ENCODE assay signal across 8 mouse cellular contexts in the genomic region with DNA sequence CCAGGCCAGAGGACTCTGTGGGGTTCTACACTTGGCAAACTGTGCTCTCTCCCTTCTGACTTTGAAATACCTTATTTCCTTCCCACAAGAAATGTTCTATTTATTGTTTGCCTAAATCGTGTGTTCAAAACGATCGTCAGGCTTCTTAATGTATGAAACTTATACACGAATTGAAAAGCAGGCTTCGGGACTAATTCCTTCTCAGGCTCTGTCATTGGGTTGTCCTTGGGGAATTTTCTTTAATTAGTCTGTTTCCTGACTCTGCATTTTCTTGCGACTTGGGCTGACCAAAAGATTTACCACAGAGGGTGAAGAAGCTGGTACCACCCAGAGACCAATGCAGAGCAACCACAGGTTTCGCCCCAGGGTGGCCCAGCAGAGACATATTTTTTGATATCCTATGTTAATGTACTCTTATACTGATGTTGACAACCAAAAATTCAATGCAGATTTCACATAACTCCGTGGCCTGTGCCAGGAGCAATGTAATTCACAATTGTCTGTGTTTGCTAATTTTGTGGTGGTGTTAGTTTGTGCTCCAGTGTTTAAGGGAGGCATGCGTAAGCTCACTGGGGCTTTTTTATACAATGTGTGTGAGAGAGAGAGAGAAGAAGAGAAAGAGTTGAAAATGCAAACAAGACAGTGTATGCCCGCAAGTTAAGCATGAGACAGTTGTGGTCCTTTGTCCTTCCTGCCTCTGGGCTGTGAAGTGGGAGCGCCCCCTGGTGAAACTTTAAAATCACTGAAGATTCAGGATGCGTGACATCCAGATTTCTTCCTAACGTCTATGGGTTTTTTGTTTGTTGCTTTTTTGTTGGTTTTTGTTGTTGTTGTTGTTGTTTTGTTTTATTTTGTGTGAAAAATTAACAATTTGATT.
DNase-seq lines count a peak whose midpoint lies in the region; TF ChIP-seq lines count a peak whose summit lies in the region.
"Had no signal": no experiment of that assay in that cellular context is flagged by ENCODE, and none has a peak within 500 bp of the region (broad histone marks: within the 10 kb centered on the region; RNA-seq: fewer than 3 reads in every experiment).

No protein-coding gene starts in this region.

- peak; percentile 64 for TF ChIP-seq CTCF in E14TG2a.4 (conservative IDR thresholded peaks at IDR 0.05; ENCODE audit: low read length)

- intact Hi-C loops in heart, postnatal 14 days (cut with DNase I), result loop anchor here (1.0 to 10.0 kb wide), 4 partner anchors 382 to 1148 kb away; no protein-coding TSS in a partner anchor

- H3K4me3 ChIP-seq in E14TG2a.4 (replicated peaks; ENCODE audit: low read length), result no peak overlapping the region
- H3K4me3 ChIP-seq: limb, embryonic 15.5 days had no signal

- no peaks in the 10 kb centered on the region for H3K27me3 ChIP-seq in E14TG2a.4 (ENCODE audit: insufficient read depth, low read length)

- no peaks in the 10 kb centered on the region for H3K36me3 ChIP-seq in E14TG2a.4 (ENCODE audit: insufficient read depth, low read length)
- H3K36me3 ChIP-seq: limb, embryonic 15.5 days had no signal

- H3K4me1 ChIP-seq in E14TG2a.4 (replicated peaks; ENCODE audit: low read depth, low read length), result peaks cover 22% of the 10 kb centered on the region
- H3K4me1 ChIP-seq: limb, embryonic 15.5 days had no signal

- no peaks in the 10 kb centered on the region for H3K9me3 ChIP-seq in E14TG2a.4 (ENCODE audit: low read length)
- H3K9me3 ChIP-seq: limb, embryonic 15.5 days had no signal

- peak; percentile 80 for DNase-seq in adipocyte (ENCODE audit: low spot score)
- peak; percentile 72 for DNase-seq in embryo, embryonic 11.5 days (ENCODE audit: low read depth, low spot score)
- peak; percentile 61 to 80 for DNase-seq in heart, postnatal 14 days
- DNase-seq in layer of hippocampus, adult 11-12 months (ENCODE audit: low spot score), result peak; percentile 71
- peak; percentile 73 for DNase-seq in lung, postnatal 14 days
- DNase-seq in right cerebral cortex, postnatal 25 days, result peak; percentile 44
